Mouse (Mus musculus): Measurements from ENCODE around the gene Ablim1.

GRCm38 (mm10) chr19:57113975-57114374 lies 200.7 kb downstream of the Ablim1 start:
- TF ChIP-seq USF1 (IDR thresholded peaks at IDR 0.05; ENCODE audit: low read depth): no peak
- TF ChIP-seq FOSL1 (IDR thresholded peaks at IDR 0.05; ENCODE audit: insufficient read depth, low read length, poor library complexity, severe bottlenecking): no peak
- TF ChIP-seq CTCF (IDR thresholded peaks at IDR 0.05; ENCODE audit: control insufficient read depth, insufficient read depth, insufficient read length): no peak

Data from C2C12 (cell line).